9 mouse cellular contexts compared by ENCODE assay signal in the genomic region with DNA sequence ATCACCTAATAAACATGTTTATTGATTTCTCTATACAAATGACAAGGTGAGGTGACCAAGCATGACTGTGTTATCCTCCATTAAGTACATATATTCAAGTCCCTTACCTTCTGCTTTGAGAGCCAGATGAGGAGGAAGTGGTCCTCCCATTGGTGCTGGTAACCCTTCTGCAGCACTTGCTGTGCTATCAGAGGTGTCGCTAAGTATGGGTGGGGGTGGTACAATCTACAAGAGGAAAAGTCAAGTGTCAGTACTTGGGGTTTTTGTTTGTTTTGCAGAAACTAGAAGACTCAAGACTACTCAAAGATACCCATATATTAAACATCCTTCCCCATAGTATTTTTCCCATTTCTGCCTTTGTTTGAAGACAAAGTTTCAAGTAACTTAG.
"Had no signal": no experiment of that assay in that cellular context is flagged by ENCODE, and none has a peak within 500 bp of the region (broad histone marks: within the 10 kb centered on the region; RNA-seq: fewer than 3 reads in every experiment).

No protein-coding gene starts in this region.

- H3K4me3 ChIP-seq: layer of hippocampus, adult 2 months; limb, embryonic 12.5 days; liver, embryonic 15.5 days; lung, embryonic 15.5 days; megakaryocyte, embryonic 14.5 days; neural tube, embryonic 15.5 days; stomach, embryonic 15.5 days had no signal

- ATAC-seq: hindbrain, embryonic 16.5 days had no signal

- H3K27ac ChIP-seq: layer of hippocampus, adult 2 months; limb, embryonic 12.5 days; liver, embryonic 15.5 days; lung, embryonic 15.5 days; macrophage; neural tube, embryonic 15.5 days; stomach, embryonic 15.5 days had no signal

- H3K9ac ChIP-seq: limb, embryonic 12.5 days; liver, embryonic 15.5 days; lung, embryonic 15.5 days; neural tube, embryonic 15.5 days; stomach, embryonic 15.5 days had no signal

- H3K27me3 ChIP-seq: limb, embryonic 12.5 days; liver, embryonic 15.5 days; lung, embryonic 15.5 days; megakaryocyte, embryonic 14.5 days; neural tube, embryonic 15.5 days; stomach, embryonic 15.5 days had no signal

- H3K9me3 ChIP-seq: limb, embryonic 12.5 days; liver, embryonic 15.5 days; lung, embryonic 15.5 days; megakaryocyte, embryonic 14.5 days; neural tube, embryonic 15.5 days; stomach, embryonic 15.5 days had no signal

- H3K4me2 ChIP-seq: limb, embryonic 12.5 days; liver, embryonic 15.5 days; lung, embryonic 15.5 days; neural tube, embryonic 15.5 days; stomach, embryonic 15.5 days had no signal
